Mouse (Mus musculus): ENCODE results near the gene Ercc2. TPM values are rescaled to one million over a fixed set of nuclear protein-coding genes. Genes with fewer than 3 reads are reported as not detected.

Ercc2 gene
- polyA plus RNA-seq, 1 experiment from 2014 or later = 17.6 TPM

GRCm38 (mm10) chr7:19369823-19370425 is 11.9 kb upstream of the Ercc2 start:
- Histone ChIP-seq H3K27me3 (replicated peaks; ENCODE audit: control insufficient read depth, insufficient read depth, low read length) (no peaks in the 10 kb centered on the region; the same call in 1 of the 2 replicates), H3K4me2 (ENCODE audit: low read depth, low read length) (peak overlapping the region; percentile 88), H3K4me3 (ENCODE audit: low read length) (peak overlapping the region; percentile 47), H3K4me1 (ENCODE audit: control insufficient read depth, insufficient read depth, low read length) (peaks cover 5% of the 10 kb centered on the region; the same call in 1 of the 2 replicates), H3K9ac (ENCODE audit: low read depth, low read length) (peak overlapping the region; percentile 66), H3K27ac (ENCODE audit: low read length) (no peak overlapping the region), H3K36me3 (ENCODE audit: control insufficient read depth, insufficient read depth, low read length) (no peaks in the 10 kb centered on the region), H3K9me3 (ENCODE audit: control insufficient read depth, low read length) (no peaks in the 10 kb centered on the region)
- WGBS = 16% methylated on average over 46 of the region's 46 CpGs
- ATAC-seq = peak; percentile 61

- H3K9me3 ChIP-seq (ENCODE audit: control insufficient read depth, low read length) = no peaks in the 10 kb centered on the region
- no peak overlapping the region for H3K27ac ChIP-seq (ENCODE audit: low read length)
- H3K4me3 ChIP-seq (ENCODE audit: low read length) = no peak overlapping the region
- H3K36me3 ChIP-seq (ENCODE audit: control insufficient read depth, insufficient read depth, low read length) = no peaks in the 10 kb centered on the region
- H3K4me2 ChIP-seq (ENCODE audit: low read depth, low read length) = no peak overlapping the region
- H3K4me1 ChIP-seq (ENCODE audit: control insufficient read depth, insufficient read depth, low read length) = peaks cover 5% of the 10 kb centered on the region; the same call in 1 of the 2 replicates
- no peaks in the 10 kb centered on the region; the same call in 1 of the 2 replicates for H3K27me3 ChIP-seq (replicated peaks; ENCODE audit: control insufficient read depth, insufficient read depth, low read length)
- H3K9ac ChIP-seq (ENCODE audit: low read depth, low read length) = no peak overlapping the region
- WGBS = 83% methylated on average over 2 of the region's 2 CpGs
- ATAC-seq = no peak
Observed at GRCm38 (mm10) chr7:19373367-19373766, 8.4 kb upstream of the Ercc2 start.

- H3K27ac ChIP-seq (ENCODE audit: low read length) = no peak overlapping the region
- H3K27me3 ChIP-seq (replicated peaks; ENCODE audit: control insufficient read depth, insufficient read depth, low read length) = no peaks in the 10 kb centered on the region
- 78% methylated on average over 18 of the region's 18 CpGs for WGBS
- H3K9me3 ChIP-seq (ENCODE audit: control insufficient read depth, low read length) = no peaks in the 10 kb centered on the region
- H3K4me3 ChIP-seq (ENCODE audit: low read length) = no peak overlapping the region
- H3K4me1 ChIP-seq (ENCODE audit: control insufficient read depth, insufficient read depth, low read length) = no peaks in the 10 kb centered on the region
- H3K4me2 ChIP-seq (ENCODE audit: low read depth, low read length) = no peak overlapping the region
- ATAC-seq = no peak
- H3K36me3 ChIP-seq (ENCODE audit: control insufficient read depth, insufficient read depth, low read length) = no peaks in the 10 kb centered on the region
- H3K9ac ChIP-seq (ENCODE audit: low read depth, low read length) = no peak overlapping the region
Observed at GRCm38 (mm10) chr7:19375368-19375767, 6.4 kb upstream of the Ercc2 start.

GRCm38 (mm10) chr7:19376019-19376418 is 5.8 kb upstream of the Ercc2 start:
- H3K27ac ChIP-seq (ENCODE audit: low read length) = no peak overlapping the region
- H3K36me3 ChIP-seq (ENCODE audit: control insufficient read depth, insufficient read depth, low read length) = no peaks in the 10 kb centered on the region
- WGBS = 79% methylated on average over 4 of the region's 4 CpGs
- no peak overlapping the region for H3K4me3 ChIP-seq (ENCODE audit: low read length)
- H3K4me2 ChIP-seq (ENCODE audit: low read depth, low read length) = no peak overlapping the region
- H3K4me1 ChIP-seq (ENCODE audit: control insufficient read depth, insufficient read depth, low read length) = no peaks in the 10 kb centered on the region
- no peaks in the 10 kb centered on the region for H3K27me3 ChIP-seq (replicated peaks; ENCODE audit: control insufficient read depth, insufficient read depth, low read length)
- no peak overlapping the region for H3K9ac ChIP-seq (ENCODE audit: low read depth, low read length)
- no peaks in the 10 kb centered on the region for H3K9me3 ChIP-seq (ENCODE audit: control insufficient read depth, low read length)
- no peak for ATAC-seq

GRCm38 (mm10) chr7:19378049-19378448 is 3.8 kb upstream of the Ercc2 start:
- Histone ChIP-seq H3K9ac (ENCODE audit: low read depth, low read length) (no peak overlapping the region), H3K27me3 (replicated peaks; ENCODE audit: control insufficient read depth, insufficient read depth, low read length) (no peaks in the 10 kb centered on the region), H3K36me3 (ENCODE audit: control insufficient read depth, insufficient read depth, low read length) (no peaks in the 10 kb centered on the region), H3K9me3 (ENCODE audit: control insufficient read depth, low read length) (no peaks in the 10 kb centered on the region), H3K4me3 (ENCODE audit: low read length) (no peak overlapping the region), H3K4me1 (ENCODE audit: control insufficient read depth, insufficient read depth, low read length) (peaks cover 6% of the 10 kb centered on the region), H3K4me2 (ENCODE audit: low read depth, low read length) (no peak overlapping the region), H3K27ac (ENCODE audit: low read length) (no peak overlapping the region)
- ATAC-seq = no peak
- 77% methylated on average over 8 of the region's 8 CpGs for WGBS

GRCm38 (mm10) chr7:19382166-19382541 is 344 bp downstream of the Ercc2 start:
- no peaks in the 10 kb centered on the region for H3K9me3 ChIP-seq (ENCODE audit: control insufficient read depth, low read length)
- no peak overlapping the region for H3K27ac ChIP-seq (ENCODE audit: low read length)
- H3K9ac ChIP-seq (ENCODE audit: low read depth, low read length) = peak overlapping the region; percentile 75
- peaks cover 11% of the 10 kb centered on the region for H3K4me1 ChIP-seq (ENCODE audit: control insufficient read depth, insufficient read depth, low read length)
- H3K4me2 ChIP-seq (ENCODE audit: low read depth, low read length) = peak overlapping the region; percentile 87
- peak overlapping the region; percentile 73 for H3K4me3 ChIP-seq (ENCODE audit: low read length)
- ATAC-seq = peak; percentile 78
- no peaks in the 10 kb centered on the region for H3K27me3 ChIP-seq (replicated peaks; ENCODE audit: control insufficient read depth, insufficient read depth, low read length)
- H3K36me3 ChIP-seq (ENCODE audit: control insufficient read depth, insufficient read depth, low read length) = peaks cover 22% of the 10 kb centered on the region
- 0% methylated on average over 22 of the region's 37 CpGs for WGBS

- Histone ChIP-seq H3K27ac (ENCODE audit: low read length) (no peak overlapping the region), H3K4me1 (ENCODE audit: control insufficient read depth, insufficient read depth, low read length) (peaks cover 11% of the 10 kb centered on the region), H3K9me3 (ENCODE audit: control insufficient read depth, low read length) (no peaks in the 10 kb centered on the region), H3K27me3 (replicated peaks; ENCODE audit: control insufficient read depth, insufficient read depth, low read length) (no peaks in the 10 kb centered on the region), H3K36me3 (ENCODE audit: control insufficient read depth, insufficient read depth, low read length) (peaks cover 24% of the 10 kb centered on the region), H3K4me2 (ENCODE audit: low read depth, low read length) (no peak overlapping the region), H3K9ac (ENCODE audit: low read depth, low read length) (no peak overlapping the region), H3K4me3 (ENCODE audit: low read length) (no peak overlapping the region)
- no peak for ATAC-seq
- 85% methylated on average over 9 of the region's 9 CpGs for WGBS
Observed at GRCm38 (mm10) chr7:19383708-19384107, 1.9 kb downstream of the Ercc2 start.

- no peaks in the 10 kb centered on the region for H3K9me3 ChIP-seq (ENCODE audit: control insufficient read depth, low read length)
- H3K4me1 ChIP-seq (ENCODE audit: control insufficient read depth, insufficient read depth, low read length) = no peaks in the 10 kb centered on the region
- H3K4me2 ChIP-seq (ENCODE audit: low read depth, low read length) = no peak overlapping the region
- H3K27ac ChIP-seq (ENCODE audit: low read length) = no peak overlapping the region
- no peak overlapping the region for H3K4me3 ChIP-seq (ENCODE audit: low read length)
- peaks cover 48% of the 10 kb centered on the region for H3K36me3 ChIP-seq (ENCODE audit: control insufficient read depth, insufficient read depth, low read length)
- no peak overlapping the region for H3K9ac ChIP-seq (ENCODE audit: low read depth, low read length)
- 82% methylated on average over 10 of the region's 10 CpGs for WGBS
- no peak for ATAC-seq
- H3K27me3 ChIP-seq (replicated peaks; ENCODE audit: control insufficient read depth, insufficient read depth, low read length) = no peaks in the 10 kb centered on the region
Observed at GRCm38 (mm10) chr7:19388699-19389413, 7.0 kb downstream of the Ercc2 start.

GRCm38 (mm10) chr7:19394484-19394883 is 12.7 kb downstream of the Ercc2 start:
- no peak for ATAC-seq
- H3K4me1 ChIP-seq (ENCODE audit: control insufficient read depth, insufficient read depth, low read length) = peaks cover 3% of the 10 kb centered on the region
- no peaks in the 10 kb centered on the region for H3K27me3 ChIP-seq (replicated peaks; ENCODE audit: control insufficient read depth, insufficient read depth, low read length)
- 84% methylated on average over 8 of the region's 8 CpGs for WGBS
- no peak overlapping the region for H3K4me3 ChIP-seq (ENCODE audit: low read length)
- H3K9me3 ChIP-seq (ENCODE audit: control insufficient read depth, low read length) = no peaks in the 10 kb centered on the region
- no peak overlapping the region for H3K9ac ChIP-seq (ENCODE audit: low read depth, low read length)
- peaks cover 26% of the 10 kb centered on the region for H3K36me3 ChIP-seq (ENCODE audit: control insufficient read depth, insufficient read depth, low read length)
- H3K27ac ChIP-seq (ENCODE audit: low read length) = no peak overlapping the region
- no peak overlapping the region for H3K4me2 ChIP-seq (ENCODE audit: low read depth, low read length)

Measured in intestine, embryonic 16.5 days (tissue).